Mouse (Mus musculus): ENCODE results near the gene Shkbp1.

- TF ChIP-seq TCF12 (IDR thresholded peaks at IDR 0.05; ENCODE audit: insufficient read depth, poor library complexity, severe bottlenecking) (no peak), POLR2A (IDR thresholded peaks at IDR 0.05; ENCODE audit: insufficient read length, low read depth) (no peak), MYOG (IDR thresholded peaks at IDR 0.05; ENCODE audit: control insufficient read depth in 1 of 3, insufficient read depth in 1 of 3, insufficient read length in 2 of 3, low read depth in 2 of 3) (no peak), MAX (IDR thresholded peaks at IDR 0.05; ENCODE audit: low read depth) (no peak), USF1 (IDR thresholded peaks at IDR 0.05; ENCODE audit: low read depth) (no peak), CEBPB (IDR thresholded peaks at IDR 0.05; ENCODE audit: insufficient read depth, poor library complexity, severe bottlenecking) (no peak), POLR2AphosphoS2 (IDR thresholded peaks at IDR 0.05; ENCODE audit: insufficient read length, low read depth) (no peak)
These were observed 27.4 kb upstream of the Shkbp1 start for GRCm38 (mm10) chr7:27383233-27383632.
